Mouse (Mus musculus): Measurements from ENCODE around the gene Ociad2.

Ociad2 gene

GRCm38 (mm10) chr5:73295916-73296315 is 44.9 kb downstream of the Ociad2 start:
- no peak for DNase-seq

GRCm38 (mm10) chr5:73295016-73295415 is 45.8 kb downstream of the Ociad2 start:
- DNase-seq = no peak

- no peak for DNase-seq
Observed at GRCm38 (mm10) chr5:73293458-73293827, 47.4 kb downstream of the Ociad2 start.

- DNase-seq = peak; percentile 94
Observed at GRCm38 (mm10) chr5:73292502-73293457, 48.0 kb downstream of the Ociad2 start, which contains the start of gene Ociad1. Ociad1 (plus strand) TSS chr5:73292784.

GRCm38 (mm10) chr5:73289900-73290299 is 50.9 kb downstream of the Ociad2 start:
- no peak for DNase-seq

GRCm38 (mm10) chr5:73286603-73287002 is 54.2 kb downstream of the Ociad2 start:
- no peak for DNase-seq

GRCm38 (mm10) chr5:73285470-73285978 is 55.3 kb downstream of the Ociad2 start:
- DNase-seq = no peak

- no peak for DNase-seq
Observed at GRCm38 (mm10) chr5:73284046-73284445, 56.8 kb downstream of the Ociad2 start.

- no peak for DNase-seq
Observed at GRCm38 (mm10) chr5:73280567-73280850, 60.3 kb downstream of the Ociad2 start.

GRCm38 (mm10) chr5:73279732-73280566 is 60.9 kb downstream of the Ociad2 start:
- DNase-seq = no peak

- DNase-seq = no peak
Observed at GRCm38 (mm10) chr5:73279190-73279589, 61.6 kb downstream of the Ociad2 start.

GRCm38 (mm10) chr5:73274941-73275340 is 65.9 kb downstream of the Ociad2 start:
- DNase-seq = no peak

- no peak for DNase-seq
Observed at GRCm38 (mm10) chr5:73273171-73273570, 67.7 kb downstream of the Ociad2 start.

Measured in right cerebral cortex, postnatal 14 days (tissue).